20 mouse cellular contexts compared by ENCODE assay signal in genomic region chr11:88015795-88016194, GRCm38 (mm10). TPM values are rescaled to one million over a fixed set of nuclear protein-coding genes. Genes with fewer than 3 reads are reported as not detected.
DNase-seq lines count a peak whose midpoint lies in the region; ATAC-seq lines count a peak whose summit lies in the region.
"Had no signal": no experiment of that assay in that cellular context is flagged by ENCODE, and none has a peak within 500 bp of the region (broad histone marks: within the 10 kb centered on the region; RNA-seq: fewer than 3 reads in every experiment).

No protein-coding gene starts in this region.

- no peaks in the 10 kb centered on the region for H3K9me3 ChIP-seq in heart, embryonic 15.5 days (replicated peaks)
- no peaks in the 10 kb centered on the region for H3K9me3 ChIP-seq in heart, embryonic 12.5 days (replicated peaks)
- H3K9me3 ChIP-seq: embryonic facial prominence, embryonic 10.5 days; embryonic facial prominence, embryonic 12.5 days; forebrain, embryonic 13.5 days; forebrain, embryonic 15.5 days had no signal

- WGBS in heart, embryonic 15.5 days, result 80% methylated on average over 6 of the region's 6 CpGs
- WGBS in heart, embryonic 12.5 days, result 78% methylated on average over 6 of the region's 6 CpGs

- no peak overlapping the region for H3K4me2 ChIP-seq in heart, embryonic 15.5 days
- no peak overlapping the region for H3K4me2 ChIP-seq in heart, embryonic 12.5 days
- H3K4me2 ChIP-seq: embryonic facial prominence, embryonic 12.5 days; forebrain, embryonic 13.5 days; forebrain, embryonic 15.5 days had no signal

- DNase-seq in ES-CJ7 (ENCODE audit: low read depth, low spot score) (peak; percentile 57), R1 (ENCODE audit: low read depth, low spot score) (peak; percentile 75)
- DNase-seq in layer of hippocampus, adult 9-10 months (ENCODE audit: low spot score), result no peak
- no peak for DNase-seq in spleen, adult 18-20 months
- no peak for DNase-seq in left cerebral cortex, adult 18-20 months (ENCODE audit: low spot score in 2 of 2)
- DNase-seq: adrenal gland, adult 2 months; adrenal gland, postnatal 10 days; adrenal gland, postnatal 25 days; cerebellum, adult 11 months; cerebellum, adult 18-20 months; cerebellum, adult 8-10 months; cerebellum, adult 9-11 months; cerebellum, postnatal 14 days; forebrain, postnatal 0 days had no signal

- no peak overlapping the region for H3K27ac ChIP-seq in heart, embryonic 15.5 days
- H3K27ac ChIP-seq in heart, embryonic 12.5 days (ENCODE audit: poor library complexity, severe bottlenecking), result no peak overlapping the region
- H3K27ac ChIP-seq: embryonic facial prominence, embryonic 10.5 days; embryonic facial prominence, embryonic 12.5 days; forebrain, embryonic 13.5 days had no signal

- H3K4me3 ChIP-seq in heart, embryonic 15.5 days, result no peak overlapping the region
- no peak overlapping the region for H3K4me3 ChIP-seq in heart, embryonic 12.5 days
- H3K4me3 ChIP-seq: embryonic facial prominence, embryonic 10.5 days; embryonic facial prominence, embryonic 12.5 days; forebrain, embryonic 13.5 days; forebrain, embryonic 15.5 days had no signal

- peaks cover 15% of the 10 kb centered on the region for H3K4me1 ChIP-seq in heart, embryonic 15.5 days (replicated peaks)
- H3K4me1 ChIP-seq in heart, embryonic 12.5 days (replicated peaks), result peaks cover 22% of the 10 kb centered on the region
- H3K4me1 ChIP-seq: forebrain, embryonic 15.5 days had no signal

- H3K27me3 ChIP-seq in heart, embryonic 15.5 days, result no peaks in the 10 kb centered on the region
- H3K27me3 ChIP-seq in heart, embryonic 12.5 days (replicated peaks), result no peaks in the 10 kb centered on the region
- H3K27me3 ChIP-seq: embryonic facial prominence, embryonic 12.5 days; forebrain, embryonic 13.5 days; forebrain, embryonic 15.5 days had no signal

- no peak for ATAC-seq in heart, embryonic 15.5 days (replicated peaks; ENCODE audit: insufficient number of reproducible peaks, insufficient read depth, low FRiP score, low read depth)
- no peak for ATAC-seq in heart, embryonic 12.5 days (ENCODE audit: insufficient number of reproducible peaks, low FRiP score)
- ATAC-seq: forebrain, embryonic 13.5 days; forebrain, embryonic 15.5 days had no signal

- 0 out of 2 replicates have a peak overlapping the region, but pooled peaks have one; percentile 2 for H3K9ac ChIP-seq in heart, embryonic 15.5 days
- H3K9ac ChIP-seq in heart, embryonic 12.5 days, result no peak overlapping the region
- H3K9ac ChIP-seq: embryonic facial prominence, embryonic 12.5 days; forebrain, embryonic 13.5 days; forebrain, embryonic 15.5 days; forebrain, postnatal 0 days had no signal

- no peaks in the 10 kb centered on the region for H3K36me3 ChIP-seq in heart, embryonic 15.5 days
- H3K36me3 ChIP-seq in heart, embryonic 12.5 days, result no peaks in the 10 kb centered on the region
- H3K36me3 ChIP-seq: embryonic facial prominence, embryonic 10.5 days; embryonic facial prominence, embryonic 12.5 days; forebrain, embryonic 15.5 days had no signal

RNA-seq across cellular contexts. Expression of gene Dynll2, which starts 28.5 kb away (rescaled TPM):
- polyA plus RNA-seq in heart, embryonic 15.5 days (2015; fragmentation: Nextera tagmentation; extraction: Ambion mirVana), result 23.1 and 24.9 TPM in 2 replicates
- polyA plus RNA-seq in heart, embryonic 12.5 days (2016; fragmentation: Nextera tagmentation; extraction: Ambion mirVana), result 21.4 and 22.5 TPM in 2 replicates
- 100 to 1,000 TPM; 636 to 646 TPM for total RNA-seq in left cerebral cortex, adult 18-20 months (2021)

RNA-seq across cellular contexts. Expression of gene Srsf1, which starts 31.4 kb away (rescaled TPM):
- polyA plus RNA-seq in heart, embryonic 15.5 days (2015; fragmentation: Nextera tagmentation; extraction: Ambion mirVana), result 149 and 172 TPM in 2 replicates
- polyA plus RNA-seq in heart, embryonic 12.5 days (2016; fragmentation: Nextera tagmentation; extraction: Ambion mirVana), result 254 and 260 TPM in 2 replicates
- 100 to 1,000 TPM; 179 to 200 TPM for total RNA-seq in left cerebral cortex, adult 18-20 months (2021)

RNA-seq across cellular contexts. Expression of gene Vezf1, which starts 52.3 kb away (rescaled TPM):
- 22.2 and 24.9 TPM in 2 replicates for polyA plus RNA-seq in heart, embryonic 15.5 days (2015; fragmentation: Nextera tagmentation; extraction: Ambion mirVana)
- polyA plus RNA-seq in heart, embryonic 12.5 days (2016; fragmentation: Nextera tagmentation; extraction: Ambion mirVana), result 27.3 and 29.3 TPM in 2 replicates
- total RNA-seq in left cerebral cortex, adult 18-20 months (2021), result 10 to 100 TPM; 28.1 to 29.4 TPM

Comparison
In these comparisons a context has a peak if more than half of its experiments do, and no peak if none do; other contexts are left out.
1. DNase-seq: peak in ES-CJ7 (single experiment) and R1 (single experiment); none in layer of hippocampus, adult 9-10 months (single experiment), spleen, adult 18-20 months (0 of 2) and left cerebral cortex, adult 18-20 months (0 of 2).